Mouse (Mus musculus) cortical plate, adult 2 months (tissue): ENCODE measurements around the gene Cep19.

ENCODE experiments used
- CTCF ChIP-seq: fragments of 200-500 bp; IDR thresholded peaks from 2 replicates; pipeline ENCODE4 v1.5.1; 2011; ENCODE audit warnings: mild to moderate bottlenecking, control low read depth, low read length; ENCODE audit not compliant: insufficient read depth; ENCODE audit errors: extremely low read depth
- POLR2A ChIP-seq: fragments of 200-500 bp; IDR thresholded peaks from 2 replicates; pipeline ENCODE4 v1.6.1; 2011; ENCODE audit warnings: mild to moderate bottlenecking, low read length, control low read depth; ENCODE audit not compliant: insufficient read depth; ENCODE audit errors: extremely low read depth

DNA sequence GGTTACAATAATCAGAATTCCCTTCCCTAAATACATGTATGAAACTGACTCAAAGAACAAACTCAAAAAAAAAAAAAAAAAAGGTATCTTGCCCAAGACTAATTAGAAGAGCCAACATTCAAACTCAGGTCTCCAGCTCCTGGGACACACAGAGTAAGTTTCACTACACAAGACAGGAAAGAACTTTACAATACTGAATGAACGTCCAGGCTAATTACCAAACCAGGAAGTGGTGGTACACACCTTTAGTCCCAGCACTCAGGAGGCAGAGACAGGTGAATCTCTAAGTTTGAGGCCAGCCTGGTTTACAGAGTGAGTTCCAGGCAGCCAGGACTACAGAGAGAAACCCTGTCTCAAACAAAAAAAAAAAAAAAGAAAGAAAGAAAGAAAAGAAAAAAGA lies 23.8 kb upstream of the Cep19 start:
- TF ChIP-seq POLR2A (no peak), CTCF (no peak)
